Mouse (Mus musculus) liver, postnatal 0 days (tissue): ENCODE results near the gene Plod2.

Experiments used
- CTCF ChIP-seq: sonication (generic); IDR thresholded peaks from 2 replicates; pipeline ENCODE4 v1.5.1; 2016; ENCODE audit warnings: antibody characterized with exemption, low read depth
- EP300 ChIP-seq: IDR thresholded peaks from 2 replicates; pipeline ENCODE4 v1.6.1; 2016; ENCODE audit warnings: antibody characterized with exemption, low read depth, mild to moderate bottlenecking

GRCm38 (mm10) chr9:92621878-92622282 is 79.9 kb downstream of the Plod2 start:
- TF ChIP-seq CTCF (no peak), EP300 (no peak)
